Mouse (Mus musculus) embryonic fibroblast, embryonic 13.5 days (primary cell): ENCODE results near the gene Dennd1b.

ENCODE experiments used
- CTCF ChIP-seq: IDR thresholded peaks from 2 replicates; pipeline ENCODE4 v1.5.1; 2011; ENCODE audit warnings: mild to moderate bottlenecking, control low read depth, low read length, moderate library complexity, borderline replicate concordance; ENCODE audit not compliant: insufficient read depth
- POLR2A ChIP-seq: IDR thresholded peaks from 2 replicates; pipeline ENCODE4 v1.6.1; 2011; ENCODE audit warnings: low read depth, mild to moderate bottlenecking, control low read depth, low read length, moderate library complexity

DNA sequence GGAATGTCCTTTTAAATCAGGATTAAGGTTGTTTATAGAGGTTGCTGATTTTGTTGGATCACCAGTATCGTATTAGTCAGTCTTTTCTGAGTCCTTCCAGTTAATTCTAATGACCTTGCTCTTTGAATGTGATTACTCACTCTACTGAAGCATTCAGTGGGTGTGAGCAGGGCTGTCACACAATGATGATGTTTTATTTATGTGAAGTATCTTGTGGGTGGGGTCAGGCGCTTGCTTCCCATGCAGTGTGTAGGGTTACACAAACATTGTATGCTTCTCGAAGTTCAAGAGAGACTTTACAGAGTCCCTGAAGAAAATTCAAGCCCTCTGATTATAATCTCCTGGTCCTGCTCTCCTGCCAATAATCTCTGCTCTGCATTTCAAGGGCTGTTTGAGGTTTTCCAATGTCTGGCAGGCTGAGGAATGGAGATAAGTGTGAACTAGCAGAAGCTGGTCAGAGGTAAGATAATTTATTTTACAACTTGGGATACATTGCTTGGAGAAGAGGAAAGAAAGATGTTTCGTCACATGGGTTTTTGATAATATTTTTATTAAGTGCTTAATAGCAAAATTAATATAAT, 3.2 kb upstream of the Dennd1b start:
- TF ChIP-seq CTCF = no peak
- TF ChIP-seq POLR2A = no peak
